Mouse (Mus musculus) ES-E14 (cell line): ENCODE data around the gene Pard3b. TPM values are rescaled to one million over a fixed set of nuclear protein-coding genes. Genes with fewer than 3 reads are reported as not detected.

Experiments used
- DNase-seq: peaks from one replicate; pipeline ENCODE4 v3.0.0-alpha.2; 2013; ENCODE audit warnings: low read depth, low spot score
- H3K27ac ChIP-seq: 2 replicates; pipeline ENCODE4 v1.5.1; 2012; ENCODE audit warnings: low read depth, mild to moderate bottlenecking, low read length, moderate library complexity, mixed read lengths; ENCODE audit not compliant: poor library complexity, insufficient read depth, severe bottlenecking
- H3K36me3 ChIP-seq: 2 replicates; pipeline ENCODE4 v1.6.1; 2012; ENCODE audit warnings: mild to moderate bottlenecking, low read length, moderate library complexity, mixed read lengths; ENCODE audit not compliant: control insufficient read depth, poor library complexity, insufficient read depth, severe bottlenecking
- H3K4me1 ChIP-seq, 2 experiments: fragments of 150-350 bp in 1 of 2; sonication (generic) in 1 of 2; 2 replicates each; pipeline ENCODE4 v1.6.1; 2012; ENCODE audit warnings: low read length in 2 of 2, mild to moderate bottlenecking in 1 of 2, mixed read lengths in 1 of 2; ENCODE audit not compliant: control insufficient read depth in 2 of 2, insufficient read depth in 2 of 2, poor library complexity in 1 of 2
- H3K4me3 ChIP-seq, 2 experiments: fragments of 150-350 bp in 1 of 2; sonication (generic) in 1 of 2; 2 replicates each; pipeline ENCODE4 v1.5.1; 2012; ENCODE audit warnings: low read length in 2 of 2, low read depth in 1 of 2, mild to moderate bottlenecking in 1 of 2, mixed read lengths in 1 of 2; ENCODE audit not compliant: insufficient read depth in 1 of 2, poor library complexity in 1 of 2, severe bottlenecking in 1 of 2
- H3K9ac ChIP-seq: 2 replicates; pipeline ENCODE4 v1.6.1; 2012; ENCODE audit warnings: low read depth, mild to moderate bottlenecking, low read length, mixed read lengths; ENCODE audit not compliant: poor library complexity, insufficient read depth, severe bottlenecking
- H3K9me3 ChIP-seq: fragments of 150-350 bp; sonication (generic); 2 replicates; pipeline ENCODE4 v1.6.1; 2012; ENCODE audit warnings: low read depth, mild to moderate bottlenecking, low read length; ENCODE audit not compliant: control insufficient read depth, insufficient read depth
- CHD2 ChIP-seq: IDR thresholded peaks from 2 replicates; pipeline ENCODE4 v1.6.1; 2014; ENCODE audit warnings: mild to moderate bottlenecking, low read depth, low read length, inconsistent platforms
- HCFC1 ChIP-seq: IDR thresholded peaks from 2 replicates; pipeline ENCODE4 v1.6.1; 2012; ENCODE audit warnings: low read length, inconsistent platforms, borderline replicate concordance; ENCODE audit not compliant: insufficient read depth
- MAFK ChIP-seq: IDR thresholded peaks from 2 replicates; pipeline ENCODE4 v1.6.1; 2014; ENCODE audit warnings: mild to moderate bottlenecking, low read depth, low read length, inconsistent platforms; ENCODE audit not compliant: insufficient read depth
- ZC3H11A ChIP-seq: IDR thresholded peaks from 2 replicates; pipeline ENCODE4 v1.6.1; 2012; ENCODE audit warnings: low read depth, mild to moderate bottlenecking, inconsistent platforms, low read length, borderline replicate concordance
- ZNF384 ChIP-seq: IDR thresholded peaks from 2 replicates; pipeline ENCODE4 v1.6.1; 2012; ENCODE audit warnings: low read depth, low read length, inconsistent platforms
- in situ Hi-C, 2 experiments: fragments of 600-800 bp; cut with MboI; formaldehyde crosslinking; loops; one replicate each; pipeline ENCODE4 v1.15.1; 2025; ENCODE audit warnings: low sequenced_read_pairs in 2 of 2, inconsistent platforms in 1 of 2; ENCODE audit not compliant: unreplicated experiment in 2 of 2
- total RNA-seq: library from RNA; depleted of rRNA; stranded (reverse); fragments of 300-350 nt; gene quantifications from 2 replicates; pipeline ENCODE4 v1.2.3, GENCODE M21; 2012

Pard3b gene
- total RNA-seq, 1 experiment, result 0.49 TPM

DNA sequence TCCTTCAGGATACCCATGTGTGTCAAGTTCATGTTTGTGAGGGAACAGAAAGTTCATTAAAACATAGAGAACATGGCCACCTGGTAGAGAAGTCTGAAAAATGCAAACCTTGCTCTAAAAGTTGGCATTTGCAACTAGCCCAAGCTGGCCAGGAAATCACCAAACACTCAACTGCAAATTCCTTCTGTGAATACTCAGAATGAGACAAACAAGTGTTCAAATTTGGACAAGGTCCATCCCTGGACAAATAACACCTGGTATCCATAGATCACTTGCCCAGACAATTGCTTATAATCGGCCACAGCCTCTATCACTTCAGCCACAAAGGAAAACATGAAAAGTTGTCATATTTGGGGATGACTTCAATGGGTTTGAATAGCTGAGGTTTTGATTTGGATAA, 701.6 kb downstream of the Pard3b start:
- in situ Hi-C loops, result no loop called here
- no peak for TF ChIP-seq ZC3H11A
- TF ChIP-seq HCFC1, result no peak
- TF ChIP-seq CHD2, result no peak
- no peak for TF ChIP-seq MAFK
- no peak for TF ChIP-seq ZNF384
- no peak overlapping the region for H3K9ac ChIP-seq

DNA sequence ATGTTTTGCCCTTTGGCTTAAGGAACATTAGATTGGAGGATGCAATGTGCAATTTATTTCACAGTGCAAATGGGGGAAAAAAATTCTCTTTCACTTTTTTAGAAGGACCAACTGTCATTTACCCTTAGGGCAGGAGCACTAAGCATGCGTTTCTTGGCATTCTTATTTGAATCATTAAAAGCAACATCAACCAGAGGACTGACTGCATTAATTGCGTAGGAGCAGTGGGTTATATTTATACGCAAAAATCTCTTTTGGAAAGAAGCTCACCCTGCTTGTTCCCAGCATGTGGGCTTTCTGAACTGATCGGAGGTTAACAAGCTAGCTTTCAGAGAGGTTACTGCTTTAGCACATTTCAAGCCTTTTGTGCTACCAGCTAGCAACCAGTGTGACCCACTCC, 705.7 kb downstream of the Pard3b start:
- no peaks in the 10 kb centered on the region for H3K4me1 ChIP-seq
- in situ Hi-C loops, result no loop called here
- TF ChIP-seq MAFK (no peak), ZC3H11A (no peak), CHD2 (no peak), HCFC1 (no peak), ZNF384 (no peak)
- H3K9me3 ChIP-seq, result no peaks in the 10 kb centered on the region
- H3K36me3 ChIP-seq, result no peaks in the 10 kb centered on the region
- H3K4me3 ChIP-seq, result no peak overlapping the region
- no peak overlapping the region for H3K27ac ChIP-seq
- DNase-seq, result no peak
- H3K9ac ChIP-seq, result no peak overlapping the region

More for the DNA sequence above, 701.6 kb downstream of the Pard3b start:
- Histone ChIP-seq H3K9me3 (no peaks in the 10 kb centered on the region), H3K27ac (no peak overlapping the region), H3K36me3 (no peaks in the 10 kb centered on the region), H3K4me3 (no peak overlapping the region), H3K4me1 (no peaks in the 10 kb centered on the region)
- no peak for DNase-seq

DNA sequence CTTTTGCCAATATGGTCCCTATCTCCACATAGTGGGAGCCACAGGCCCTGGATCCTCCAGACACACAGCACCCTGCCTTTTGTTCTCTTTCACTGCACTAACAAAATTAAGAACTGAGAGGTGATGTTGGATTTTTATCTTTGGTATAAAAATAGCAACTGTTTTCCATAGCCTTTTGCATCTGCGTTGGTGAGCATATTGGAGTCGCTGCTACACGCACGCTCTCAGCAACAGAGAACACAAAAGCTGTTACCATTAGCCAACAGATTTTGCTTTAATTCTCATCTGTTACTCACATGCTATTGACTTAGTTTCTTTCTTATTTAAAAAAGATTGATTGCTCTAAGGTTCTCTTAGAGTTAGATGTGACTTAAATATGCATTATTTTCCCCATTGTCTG, 709.7 kb downstream of the Pard3b start:
- no peaks in the 10 kb centered on the region for H3K36me3 ChIP-seq
- no peak overlapping the region for H3K4me3 ChIP-seq
- H3K9me3 ChIP-seq, result no peaks in the 10 kb centered on the region
- DNase-seq, result no peak
- no peak overlapping the region for H3K27ac ChIP-seq
- in situ Hi-C loops, result no loop called here
- no peak for TF ChIP-seq CHD2
- TF ChIP-seq MAFK, result no peak
- TF ChIP-seq ZC3H11A, result no peak
- TF ChIP-seq HCFC1, result no peak
- no peak for TF ChIP-seq ZNF384
- H3K9ac ChIP-seq, result no peak overlapping the region
- H3K4me1 ChIP-seq, result no peaks in the 10 kb centered on the region

GRCm38 (mm10) chr1:62355496-62355895, 716.9 kb downstream of the Pard3b start:
- Histone ChIP-seq H3K9me3 (no peaks in the 10 kb centered on the region), H3K4me3 (no peak overlapping the region), H3K36me3 (no peaks in the 10 kb centered on the region), H3K4me1 (no peaks in the 10 kb centered on the region), H3K9ac (no peak overlapping the region), H3K27ac (no peak overlapping the region)
- in situ Hi-C loops, result no loop called here
- no peak for DNase-seq
- TF ChIP-seq ZC3H11A, result no peak
- no peak for TF ChIP-seq HCFC1
- no peak for TF ChIP-seq CHD2
- TF ChIP-seq MAFK, result no peak
- TF ChIP-seq ZNF384, result no peak

DNA sequence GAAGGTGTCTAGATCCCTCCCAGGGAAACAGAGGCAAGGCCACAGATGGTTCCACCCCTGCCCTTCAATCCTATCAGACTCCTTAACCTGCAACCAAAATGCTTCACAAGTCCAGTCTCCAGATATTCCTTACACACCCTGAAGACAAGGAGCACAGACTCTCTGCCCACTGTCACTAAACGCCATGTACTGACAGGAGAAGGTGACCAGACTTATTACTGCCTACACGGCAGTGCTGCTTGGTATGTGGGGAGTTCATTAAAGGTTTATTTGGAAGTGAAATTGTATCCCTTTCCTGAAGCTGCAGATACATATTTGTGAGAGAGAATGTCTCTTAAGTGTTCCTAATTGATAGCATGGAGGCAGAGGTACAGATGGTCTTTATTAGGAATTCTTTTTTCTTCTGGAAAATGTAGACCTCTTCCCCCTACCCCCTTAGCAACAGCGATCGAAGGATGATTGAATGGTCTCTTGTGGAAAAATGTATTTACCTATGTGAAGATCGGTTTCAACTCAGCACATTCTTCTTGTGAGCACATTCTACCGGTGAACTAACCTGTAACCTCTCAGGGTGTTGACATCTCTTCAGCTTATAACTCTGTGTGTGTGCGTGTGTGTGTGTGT, 735.9 kb downstream of the Pard3b start:
- Histone ChIP-seq H3K9ac (no peak overlapping the region), H3K4me3 (no peak overlapping the region), H3K27ac (no peak overlapping the region), H3K9me3 (no peaks in the 10 kb centered on the region), H3K4me1 (no peaks in the 10 kb centered on the region), H3K36me3 (no peaks in the 10 kb centered on the region)
- no peak for DNase-seq
- TF ChIP-seq MAFK (no peak), ZNF384 (no peak), CHD2 (no peak), ZC3H11A (no peak), HCFC1 (no peak)
- in situ Hi-C loops, result no loop called here
